Mouse (Mus musculus) layer of hippocampus, adult 9-11 months (tissue): ENCODE data around the gene Hist2h2aa1.

ENCODE experiments used
- DNase-seq: peaks from one replicate; pipeline ENCODE4 v3.0.0; 2022

Gene Hist2h2aa1

DNA sequence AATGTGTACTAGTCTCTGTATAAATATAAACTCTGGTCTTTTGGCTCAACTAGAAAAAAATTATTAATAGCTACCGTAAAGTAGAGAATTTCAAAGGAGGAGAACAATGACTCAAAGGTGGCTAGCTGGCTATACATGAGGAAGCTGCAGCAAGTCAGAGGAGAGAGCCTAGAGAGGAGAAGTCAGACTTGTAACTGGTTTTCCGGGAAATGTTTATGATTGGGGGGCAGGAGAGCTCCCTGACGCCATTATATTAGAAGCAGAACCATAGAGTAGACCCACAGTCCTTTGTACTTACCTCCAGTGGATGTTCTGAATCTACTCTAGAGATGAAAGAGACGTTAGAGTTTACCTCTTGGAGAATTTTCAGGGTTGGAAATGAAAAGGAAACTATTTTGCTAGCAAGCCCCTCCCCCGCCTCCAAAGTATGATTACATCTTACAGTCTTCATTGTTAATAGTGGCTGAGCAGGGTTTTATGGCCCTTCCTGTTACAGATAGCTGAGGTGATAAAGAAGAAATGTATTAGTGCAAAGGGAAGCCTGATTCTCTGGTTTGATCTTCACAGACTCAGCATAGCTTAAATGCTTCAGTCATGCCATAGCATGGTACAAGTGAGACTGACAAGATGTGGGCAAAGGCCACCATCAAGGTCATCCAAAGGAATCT, 10.8 kb downstream of the Hist2h2aa1 start:
- no peak for DNase-seq

- DNase-seq = no peak
Observed at GRCm38 (mm10) chr3:96257190-96257589, 11.9 kb downstream of the Hist2h2aa1 start.

DNA sequence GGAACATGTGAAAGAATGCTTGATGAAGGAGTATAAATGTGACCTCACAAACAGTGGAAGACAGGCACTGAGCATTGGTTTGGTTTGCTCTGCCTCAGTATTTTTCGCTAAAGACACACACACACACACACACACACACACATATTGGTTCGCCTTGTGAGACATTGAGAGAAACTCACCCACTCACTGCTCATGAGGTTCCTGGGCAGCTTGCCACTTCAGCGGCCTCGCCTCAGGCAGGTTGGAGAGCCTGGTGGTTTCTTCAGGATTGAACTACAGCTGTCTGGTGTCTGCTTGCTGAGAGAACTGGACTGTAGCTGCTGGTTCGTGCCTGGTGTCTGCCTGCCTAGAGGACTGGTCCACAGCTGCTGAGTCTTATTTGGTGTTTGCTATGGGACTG, 14.9 kb downstream of the Hist2h2aa1 start:
- DNase-seq = no peak

DNA sequence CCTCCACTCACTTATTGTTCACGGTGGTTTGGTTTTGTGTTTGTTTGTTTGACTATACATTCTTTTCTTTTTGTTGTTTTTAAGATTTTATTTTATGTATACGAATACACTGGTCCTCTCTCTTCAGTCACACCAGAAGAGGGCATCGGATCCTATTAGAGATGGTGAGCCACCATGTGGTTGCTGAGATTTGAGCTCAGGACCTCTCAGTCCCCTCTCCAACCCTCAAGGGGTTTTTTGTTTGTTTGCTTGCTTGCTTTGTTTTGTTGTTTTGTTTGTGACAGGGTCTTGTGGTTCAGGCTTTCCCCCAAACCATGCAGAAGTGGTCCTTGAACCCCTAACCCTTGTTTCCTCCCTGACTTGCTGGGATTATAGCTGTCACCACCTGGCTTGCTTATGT, 16.3 kb downstream of the Hist2h2aa1 start:
- DNase-seq = no peak

DNA sequence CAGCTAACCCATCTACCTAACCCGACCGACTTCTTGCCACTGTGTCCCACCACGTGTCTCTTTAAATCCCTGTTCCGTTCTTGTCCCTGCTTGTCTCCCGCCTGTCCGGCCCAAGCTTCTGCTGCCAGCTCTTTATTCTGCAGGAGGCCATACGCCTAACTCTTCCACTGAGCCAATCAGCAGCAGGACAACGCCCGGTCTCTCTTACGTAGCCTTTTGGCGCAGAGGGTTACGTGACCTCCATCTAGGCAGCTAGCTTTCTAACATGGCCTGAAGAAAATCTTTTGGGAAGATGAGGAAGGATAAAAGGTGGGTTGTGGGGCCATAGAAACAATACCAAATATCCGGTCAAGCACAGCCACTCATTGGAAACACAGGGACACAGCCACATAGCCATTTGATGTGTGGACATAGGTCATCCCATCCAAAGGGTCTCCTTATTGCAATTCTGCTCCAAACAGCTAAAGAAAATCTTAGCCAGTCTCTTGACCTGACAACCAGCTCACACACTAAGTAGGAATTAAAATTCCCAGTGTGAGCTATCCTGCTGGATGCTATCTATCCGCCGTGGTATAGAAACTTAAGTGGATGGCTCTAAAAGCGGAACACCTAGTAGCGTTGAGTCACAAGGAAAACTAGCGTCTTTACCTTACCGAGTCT, 17.0 kb downstream of the Hist2h2aa1 start:
- peak; percentile 91 for DNase-seq

- DNase-seq = peak; percentile 97
Observed at GRCm38 (mm10) chr3:96262979-96263550, 17.8 kb downstream of the Hist2h2aa1 start, which contains the start of gene Hist2h4. Gene Hist2h4 (minus strand): TSS chr3:96263311.

DNA sequence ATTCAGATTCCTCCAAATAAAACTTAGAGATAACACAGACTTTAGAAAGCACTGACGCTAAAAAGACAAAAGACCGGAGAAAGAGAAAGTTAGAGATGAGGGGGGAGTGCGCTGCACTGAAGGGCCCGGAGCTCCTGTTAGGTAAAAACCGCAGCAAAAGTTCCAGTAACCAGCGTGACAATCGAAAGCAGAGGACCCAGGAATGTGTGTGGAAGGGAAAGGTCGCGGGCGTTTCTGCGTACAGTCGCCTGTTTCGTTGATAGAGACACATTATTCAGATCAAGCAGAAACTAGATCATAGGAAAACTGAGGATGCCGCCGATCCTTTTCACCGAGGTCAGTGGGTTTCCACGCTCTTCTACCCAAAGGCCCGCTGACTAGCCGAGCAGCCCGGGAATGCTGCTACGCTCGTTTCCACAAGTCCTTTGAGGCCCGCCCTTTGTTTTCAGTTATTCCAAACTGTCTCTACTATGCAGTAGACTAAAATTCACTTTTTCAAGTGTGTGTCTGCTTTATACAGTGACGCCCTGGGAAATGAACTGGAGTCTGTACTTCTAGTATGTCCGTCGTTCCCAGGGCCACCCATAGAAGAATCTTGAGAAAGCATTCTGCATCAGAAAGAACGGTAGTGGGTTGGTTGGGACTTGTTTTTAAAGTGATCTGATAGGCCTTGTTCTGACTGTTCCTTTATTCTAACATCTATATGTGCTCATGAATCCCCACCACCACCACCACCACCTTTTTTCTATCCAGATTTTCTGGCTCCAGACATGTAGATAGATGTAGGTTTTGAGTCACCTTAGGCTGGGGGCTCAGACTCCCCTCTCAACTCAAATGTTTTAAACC, 18.5 kb downstream of the Hist2h2aa1 start:
- peak; percentile 47 for DNase-seq

- no peak for DNase-seq
Observed at GRCm38 (mm10) chr3:96264404-96264949, 19.2 kb downstream of the Hist2h2aa1 start.

GRCm38 (mm10) chr3:96266132-96266710, 20.9 kb downstream of the Hist2h2aa1 start:
- DNase-seq = no peak

DNA sequence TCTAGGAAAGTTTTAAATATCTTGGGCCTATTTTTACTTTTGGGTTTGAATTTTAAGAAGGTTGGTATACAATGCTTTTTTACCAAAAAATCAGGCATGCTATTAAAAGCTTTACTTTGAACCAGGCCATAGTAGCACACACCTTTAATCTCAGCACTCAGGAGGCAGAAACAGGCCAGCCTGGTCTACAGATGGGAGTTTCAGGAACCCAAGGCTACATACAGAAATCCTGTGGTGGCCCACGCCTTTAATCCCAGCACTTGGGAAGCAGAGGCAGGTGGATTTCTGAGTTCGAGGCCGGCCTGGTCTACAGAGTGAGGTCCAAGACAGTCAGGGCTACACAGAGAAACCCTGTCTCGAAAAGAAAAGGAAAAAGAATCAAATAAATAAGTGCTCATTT, 22.2 kb downstream of the Hist2h2aa1 start:
- no peak for DNase-seq

DNA sequence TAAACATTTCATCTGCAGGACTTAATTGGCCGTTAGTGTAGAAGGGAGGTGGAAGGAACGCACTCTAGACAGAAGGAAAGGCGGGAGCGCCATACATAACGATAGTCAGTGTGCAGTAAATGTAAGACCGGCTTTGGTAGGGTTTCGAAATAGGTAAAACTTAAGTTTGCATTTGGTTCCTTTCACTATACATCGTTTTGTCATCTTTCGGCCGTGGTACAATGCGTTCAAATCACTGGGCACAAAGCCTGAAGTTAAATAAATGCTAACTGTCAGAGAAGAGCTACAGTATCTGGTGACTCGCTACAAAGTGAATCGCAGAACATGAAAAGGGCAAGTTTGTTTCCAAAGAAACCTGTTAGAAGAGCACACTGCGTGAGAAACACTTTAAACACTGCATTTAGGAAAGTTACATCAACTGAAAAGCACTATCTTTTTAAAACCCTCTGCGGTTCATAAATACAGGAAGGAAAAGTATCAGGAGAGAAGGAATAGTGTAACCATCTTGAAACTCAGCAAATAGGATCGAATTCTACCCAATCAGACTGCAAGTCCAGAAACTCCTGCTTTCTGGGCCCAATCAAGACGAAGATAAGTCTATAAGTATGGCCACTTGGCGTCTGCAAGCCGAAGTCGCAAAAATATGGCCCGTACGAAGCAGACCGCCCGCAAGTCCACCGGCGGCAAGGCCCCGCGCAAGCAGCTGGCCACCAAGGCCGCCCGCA, 22.9 kb downstream of the Hist2h2aa1 start, which contains the start of gene Hist2h3b:
TSS of gene Hist2h3b (plus strand) at position 604 of the 725 bp plus-strand sequence.
- peak; percentile 87 for DNase-seq

GRCm38 (mm10) chr3:96268776-96269378, 23.6 kb downstream of the Hist2h2aa1 start:
- peak; percentile 43 for DNase-seq

DNA sequence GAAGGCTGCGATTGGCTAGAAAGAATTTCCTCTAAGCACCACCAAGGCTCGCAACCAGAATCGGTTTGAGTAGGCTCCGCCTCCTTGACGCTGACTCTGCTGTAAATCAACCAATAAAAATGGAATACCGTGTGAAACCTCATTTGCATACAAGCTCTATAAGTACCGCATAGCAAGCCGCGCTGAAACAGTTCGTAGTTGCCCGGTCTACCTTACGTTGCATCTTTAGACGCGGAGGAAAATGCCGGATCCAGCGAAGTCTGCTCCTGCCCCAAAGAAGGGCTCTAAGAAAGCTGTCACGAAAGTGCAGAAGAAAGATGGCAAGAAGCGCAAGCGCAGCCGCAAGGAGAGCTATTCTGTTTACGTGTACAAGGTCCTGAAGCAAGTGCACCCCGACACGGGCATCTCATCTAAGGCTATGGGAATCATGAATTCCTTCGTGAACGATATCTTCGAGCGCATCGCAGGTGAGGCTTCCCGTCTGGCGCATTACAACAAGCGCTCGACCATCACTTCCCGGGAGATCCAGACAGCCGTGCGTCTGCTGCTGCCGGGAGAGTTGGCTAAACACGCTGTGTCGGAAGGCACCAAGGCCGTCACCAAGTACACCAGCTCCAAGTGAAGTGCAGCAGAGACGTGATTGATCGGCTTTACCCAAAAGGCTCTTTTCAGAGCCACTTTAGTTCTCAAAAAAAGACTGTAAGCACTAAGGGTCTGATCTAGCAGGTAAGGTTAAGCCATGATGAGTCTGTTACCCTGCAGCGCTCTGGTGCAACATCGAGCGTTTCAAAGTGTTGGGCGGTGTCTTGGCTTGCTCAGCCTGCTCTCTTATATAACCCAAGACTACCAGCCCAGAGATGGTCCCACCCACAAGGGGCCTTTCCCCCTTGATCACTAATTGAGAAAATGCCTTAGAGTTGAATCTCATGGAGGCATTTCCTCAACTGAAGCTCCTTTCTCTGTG, 24.5 kb downstream of the Hist2h2aa1 start, which contains the start of gene Hist2h2bb:
TSS of gene Hist2h2bb (plus strand) at position 242 of the 964 bp plus-strand sequence.
- DNase-seq = peak; percentile 98

DNA sequence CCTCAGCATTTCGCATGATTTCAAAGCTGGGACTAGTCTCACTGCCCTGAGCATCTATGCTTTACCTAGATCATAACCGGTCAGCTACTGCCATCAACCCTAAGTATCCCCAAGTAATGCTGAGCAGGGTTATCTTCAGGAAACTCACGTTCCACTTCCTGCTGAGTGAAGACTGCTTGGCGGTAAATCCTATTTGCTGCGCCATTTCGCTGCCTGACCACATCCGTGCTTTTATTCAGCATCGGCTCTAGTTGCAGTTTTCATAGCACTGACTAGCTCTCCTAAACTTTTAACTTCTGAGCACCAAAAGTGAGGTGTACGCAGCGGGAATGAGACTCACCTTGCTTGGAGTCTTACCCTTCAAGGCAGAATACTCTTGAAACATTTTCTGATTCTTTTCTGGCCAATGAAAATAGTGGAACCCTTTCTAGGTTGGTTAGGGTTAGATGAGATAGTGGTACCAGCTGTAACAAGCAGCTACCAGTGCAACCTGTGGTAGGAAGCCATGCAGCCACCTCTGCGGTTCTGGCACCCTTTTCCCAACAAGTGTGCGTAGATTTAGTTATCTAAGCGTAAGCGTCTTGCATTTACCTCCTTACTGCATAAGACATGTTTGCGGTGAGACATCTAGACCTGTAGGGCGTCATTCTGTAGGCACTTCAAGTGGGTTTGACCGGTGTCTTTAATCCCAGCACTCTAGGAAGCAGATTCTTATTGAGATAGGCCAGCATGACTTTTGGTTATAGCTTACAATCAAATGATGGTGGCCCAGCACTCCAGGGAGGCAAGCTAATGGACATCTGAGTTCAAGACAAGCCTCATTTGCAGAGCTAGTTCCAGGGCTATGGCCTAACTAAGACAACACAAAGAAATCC, 28.5 kb downstream of the Hist2h2aa1 start:
- no peak for DNase-seq

DNA sequence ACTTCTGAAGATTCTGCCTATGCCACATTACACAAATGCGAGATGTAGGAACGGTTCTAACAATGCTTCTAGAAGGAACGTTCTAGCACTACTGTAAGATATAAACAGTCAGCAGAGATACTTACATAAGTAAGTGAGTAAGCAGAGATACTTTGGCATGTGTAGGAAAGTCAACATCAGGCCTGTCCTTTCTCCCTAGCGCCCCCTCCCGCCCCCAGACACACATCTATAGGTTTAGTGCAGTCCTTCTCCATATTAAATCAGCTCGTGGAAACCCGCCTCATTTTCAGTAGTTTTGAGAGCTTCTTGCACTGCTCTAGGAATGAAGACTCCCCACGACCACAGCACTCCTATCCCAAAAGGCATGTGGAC, 32.1 kb downstream of the Hist2h2aa1 start:
- DNase-seq = no peak

- peak; percentile 96 for DNase-seq
Observed at GRCm38 (mm10) chr3:96277800-96278624, 32.7 kb downstream of the Hist2h2aa1 start.

DNA sequence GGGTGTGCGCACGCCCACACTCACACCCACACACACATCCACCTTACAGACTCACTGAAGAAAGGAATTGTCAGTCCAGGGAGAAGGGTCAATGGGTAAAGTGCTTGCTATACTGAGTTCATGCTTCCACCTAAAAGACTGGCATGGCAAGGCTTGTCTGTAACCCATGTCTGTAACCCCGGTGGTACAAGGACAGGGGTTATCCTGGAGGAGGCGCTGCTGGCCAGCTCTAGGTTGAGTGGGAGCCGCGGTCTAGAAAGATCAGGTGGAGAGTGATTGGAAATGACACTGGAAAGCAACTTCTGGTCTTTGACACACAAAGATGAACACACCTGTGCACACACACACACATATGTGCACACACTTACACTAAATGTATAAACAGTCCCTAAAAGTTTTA, 35.4 kb downstream of the Hist2h2aa1 start:
- no peak for DNase-seq

DNA sequence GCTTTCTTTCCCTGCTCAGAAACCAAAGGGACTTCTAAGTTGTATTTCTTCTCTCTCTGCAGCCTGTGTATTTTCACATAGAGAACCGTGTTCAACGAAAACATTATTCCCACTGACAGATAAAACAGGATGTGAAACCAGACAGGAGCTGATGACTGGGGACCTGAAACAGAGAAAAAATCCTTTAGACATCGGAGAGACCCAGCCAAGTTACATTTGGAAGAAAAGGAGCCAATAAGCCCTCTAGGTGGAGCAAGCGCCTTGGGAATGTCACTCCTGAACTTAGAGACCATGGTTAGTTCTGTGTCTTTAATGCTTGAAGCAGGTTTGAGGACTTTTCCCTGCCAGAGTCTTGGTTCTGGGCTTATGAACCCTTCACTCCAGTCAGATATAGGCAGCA, 39.2 kb downstream of the Hist2h2aa1 start:
- DNase-seq = peak; percentile 63
